In the genomic region with DNA sequence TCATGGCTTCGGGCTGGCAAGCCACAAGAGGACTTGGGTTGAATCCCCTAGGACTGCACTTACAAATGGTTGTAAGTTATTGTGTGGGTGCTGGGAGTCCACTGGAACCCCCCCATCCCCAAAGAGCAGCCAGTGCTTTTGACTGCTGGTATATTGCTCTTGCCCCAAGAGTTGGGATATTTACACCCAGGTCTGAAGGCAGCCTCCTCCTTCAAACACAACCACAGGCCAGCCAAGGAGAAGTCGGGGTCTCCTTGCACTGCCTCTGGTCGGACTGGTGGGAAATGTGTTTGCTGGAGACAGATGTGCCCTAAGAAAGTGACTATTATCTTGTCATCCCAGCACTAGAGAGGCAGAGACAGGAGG, we compare ENCODE assay signal across 10 mouse cellular contexts. TPM values are rescaled to one million over a fixed set of nuclear protein-coding genes. Genes with fewer than 3 reads are reported as not detected.
DNase-seq lines count a peak whose midpoint lies in the region; ATAC-seq and TF ChIP-seq lines count a peak whose summit lies in the region.
"Had no signal": no experiment of that assay in that cellular context is flagged by ENCODE, and none has a peak within 500 bp of the region (broad histone marks: within the 10 kb centered on the region; RNA-seq: fewer than 3 reads in every experiment).

No protein-coding gene starts in this region.

- H3K4me2 ChIP-seq in heart, embryonic 11.5 days, result no peak overlapping the region; the same call in 1 of the 2 replicates
- no peak overlapping the region for H3K4me2 ChIP-seq in midbrain, postnatal 0 days (ENCODE audit: low read depth, low read length, poor library complexity, severe bottlenecking)
- no peak overlapping the region for H3K4me2 ChIP-seq in intestine, postnatal 0 days (replicated peaks; ENCODE audit: low read depth)
- H3K4me2 ChIP-seq in stomach, embryonic 14.5 days (replicated peaks; ENCODE audit: low read depth, low read length), result peak overlapping the region; percentile 77; the same call in 1 of the 2 replicates

- TF ChIP-seq CTCF in midbrain, postnatal 0 days (IDR thresholded peaks at IDR 0.05), result no peak
- TF ChIP-seq CTCF in intestine, postnatal 0 days (IDR thresholded peaks at IDR 0.05; ENCODE audit: low read depth), result no peak

- H3K36me3 ChIP-seq in heart, embryonic 11.5 days (ENCODE audit: control insufficient read depth, insufficient read depth, low read length), result no peaks in the 10 kb centered on the region; the same call in 1 of the 2 replicates
- H3K36me3 ChIP-seq in midbrain, embryonic 10.5 days, result peaks cover 5% of the 10 kb centered on the region
- peaks cover 4% of the 10 kb centered on the region; the same call in 1 of the 2 replicates for H3K36me3 ChIP-seq in midbrain, postnatal 0 days (ENCODE audit: insufficient read depth, low read length)
- H3K36me3 ChIP-seq in intestine, postnatal 0 days (ENCODE audit: control insufficient read depth, insufficient read depth), result peaks cover 4% of the 10 kb centered on the region
- H3K36me3 ChIP-seq in stomach, embryonic 14.5 days (ENCODE audit: control insufficient read depth, insufficient read depth, low read length), result peaks cover 5% of the 10 kb centered on the region

- peak overlapping the region; percentile 99 for H3K27ac ChIP-seq in heart, embryonic 11.5 days (ENCODE audit: low read depth, low read length)
- peak overlapping the region; percentile 88 for H3K27ac ChIP-seq in midbrain, embryonic 10.5 days (replicated peaks)
- H3K27ac ChIP-seq in midbrain, postnatal 0 days (ENCODE audit: low read depth, low read length), result no peak overlapping the region
- H3K27ac ChIP-seq in intestine, postnatal 0 days (ENCODE audit: low read depth, low read length), result peak overlapping the region; percentile 92; the same call in 1 of the 2 replicates
- peak overlapping the region; percentile 96 for H3K27ac ChIP-seq in stomach, embryonic 14.5 days (ENCODE audit: low read length)

- H3K4me1 ChIP-seq in heart, embryonic 11.5 days (ENCODE audit: control insufficient read depth, insufficient read depth, low read length), result peaks cover 87% of the 10 kb centered on the region
- peaks cover 96% of the 10 kb centered on the region for H3K4me1 ChIP-seq in midbrain, embryonic 10.5 days
- H3K4me1 ChIP-seq in midbrain, postnatal 0 days (ENCODE audit: insufficient read depth, low read length), result peaks cover 18% of the 10 kb centered on the region
- H3K4me1 ChIP-seq in intestine, postnatal 0 days (replicated peaks; ENCODE audit: control insufficient read depth, insufficient read depth, low read length), result peaks cover 42% of the 10 kb centered on the region
- peaks cover 77% of the 10 kb centered on the region for H3K4me1 ChIP-seq in stomach, embryonic 14.5 days (ENCODE audit: control insufficient read depth, insufficient read depth, low read length)

- no peaks in the 10 kb centered on the region for H3K9me3 ChIP-seq in heart, embryonic 11.5 days (replicated peaks; ENCODE audit: control insufficient read depth, low read length)
- H3K9me3 ChIP-seq in midbrain, embryonic 10.5 days (replicated peaks), result no peaks in the 10 kb centered on the region
- no peaks in the 10 kb centered on the region for H3K9me3 ChIP-seq in midbrain, postnatal 0 days (ENCODE audit: low read length)
- H3K9me3 ChIP-seq in intestine, postnatal 0 days (ENCODE audit: control insufficient read depth), result no peaks in the 10 kb centered on the region
- no peaks in the 10 kb centered on the region for H3K9me3 ChIP-seq in stomach, embryonic 14.5 days (ENCODE audit: control insufficient read depth, low read depth, low read length)

- no peak for DNase-seq in heart, adult 8-10 months (ENCODE audit: low spot score)
- DNase-seq in midbrain, embryonic 10.5 days (ENCODE audit: low spot score), result no peak
- DNase-seq in midbrain, postnatal 0 days (ENCODE audit: low spot score), result no peak
- no peak for DNase-seq in right cerebral cortex, postnatal 4 days
- no peak for DNase-seq in c-Kit-positive CD71-positive TER-119-positive erythroid progenitor cells, embryonic 14.5 days (ENCODE audit: low spot score)
- DNase-seq: gastrocnemius, postnatal 25 days had no signal

- no peaks in the 10 kb centered on the region for H3K27me3 ChIP-seq in heart, embryonic 11.5 days (ENCODE audit: control insufficient read depth, insufficient read depth, low read length)
- H3K27me3 ChIP-seq in midbrain, embryonic 10.5 days (ENCODE audit: low read depth, poor library complexity, severe bottlenecking), result peaks cover 9% of the 10 kb centered on the region
- no peaks in the 10 kb centered on the region for H3K27me3 ChIP-seq in midbrain, postnatal 0 days (ENCODE audit: insufficient read depth, low read length)
- no peaks in the 10 kb centered on the region for H3K27me3 ChIP-seq in intestine, postnatal 0 days (replicated peaks; ENCODE audit: control insufficient read depth, insufficient read depth, low read length)
- H3K27me3 ChIP-seq in stomach, embryonic 14.5 days (ENCODE audit: control insufficient read depth, insufficient read depth, low read length), result no peaks in the 10 kb centered on the region

- 74% methylated on average over 3 of the region's 3 CpGs for WGBS in heart, embryonic 11.5 days (ENCODE audit: insufficient replicate concordance)
- WGBS in midbrain, embryonic 10.5 days, result 83% methylated on average over 3 of the region's 3 CpGs
- WGBS in midbrain, postnatal 0 days, result 88% methylated on average over 3 of the region's 3 CpGs
- 84% methylated on average over 3 of the region's 3 CpGs for whole genome bisulfite sequencing in intestine, postnatal 0 days
- 69% methylated on average over 3 of the region's 3 CpGs for WGBS in stomach, embryonic 14.5 days

- no peak overlapping the region for H3K9ac ChIP-seq in heart, embryonic 11.5 days (ENCODE audit: low read depth, low read length)
- H3K9ac ChIP-seq in midbrain, postnatal 0 days (replicated peaks; ENCODE audit: low read length, poor library complexity, severe bottlenecking), result no peak overlapping the region
- H3K9ac ChIP-seq in intestine, postnatal 0 days (ENCODE audit: low read depth, low read length), result no peak overlapping the region
- H3K9ac ChIP-seq in stomach, embryonic 14.5 days (replicated peaks; ENCODE audit: low read depth, low read length), result no peak overlapping the region

- no peak for ATAC-seq in heart, embryonic 11.5 days (replicated peaks; ENCODE audit: insufficient number of reproducible peaks, low FRiP score, low TSS enrichment)
- ATAC-seq in midbrain, postnatal 0 days (ENCODE audit: low FRiP score), result no peak
- ATAC-seq in intestine, postnatal 0 days, result no peak
- no peak for ATAC-seq in stomach, embryonic 14.5 days (ENCODE audit: insufficient number of reproducible peaks, insufficient read depth, low FRiP score, low read depth)
- ATAC-seq: CD4-positive, CD25-positive, alpha-beta regulatory T cell, adult 4 months had no signal

- no peak overlapping the region for H3K4me3 ChIP-seq in heart, embryonic 11.5 days (ENCODE audit: low read depth, low read length)
- H3K4me3 ChIP-seq in midbrain, embryonic 10.5 days, result 0 out of 2 replicates have a peak overlapping the region, but pooled peaks have one; percentile 5
- H3K4me3 ChIP-seq in midbrain, postnatal 0 days (ENCODE audit: low read depth, low read length), result no peak overlapping the region
- H3K4me3 ChIP-seq in intestine, postnatal 0 days (ENCODE audit: low read depth, low read length), result no peak overlapping the region
- H3K4me3 ChIP-seq in stomach, embryonic 14.5 days (ENCODE audit: low read depth, low read length), result no peak overlapping the region

RNA-seq across cellular contexts. Expression of a gene that starts 3.6 kb away (rescaled TPM):
- polyA plus RNA-seq in heart, embryonic 11.5 days (2014; fragmentation: Nextera tagmentation; extraction: Ambion mirVana), result 49.1 and 52.7 TPM in 2 replicates
- total RNA-seq in heart, adult 8-10 months (2022), result 10 to 100 TPM; 34.7 to 69.7 (median 51.6) TPM
- polyA plus RNA-seq in midbrain, embryonic 10.5 days (2016; fragmentation: Nextera tagmentation; extraction: Ambion mirVana), result 91.8 and 135 TPM in 2 replicates
- total RNA-seq in midbrain, postnatal 0 days (2014; rRNA removed), result 315 and 337 TPM in 2 replicates
- 760 and 829 TPM in 2 replicates for polyA plus RNA-seq in midbrain, postnatal 0 days (2015; fragmentation: Nextera tagmentation; extraction: Ambion mirVana)
- polyA plus RNA-seq in intestine, postnatal 0 days (2015; fragmentation: Nextera tagmentation; extraction: Ambion mirVana), result 222 and 228 TPM in 2 replicates
- polyA plus RNA-seq in stomach, embryonic 14.5 days (2014; fragmentation: Nextera tagmentation; extraction: Ambion mirVana), result 92.7 and 105 TPM in 2 replicates

RNA-seq across cellular contexts. Expression of a gene that starts 10.5 kb away (rescaled TPM):
- polyA plus RNA-seq in heart, embryonic 11.5 days (2014; fragmentation: Nextera tagmentation; extraction: Ambion mirVana), result 9.6 and 12.4 TPM in 2 replicates
- total RNA-seq in heart, adult 8-10 months (2022), result 1 to 10 TPM; 4.9 to 7.7 (median 5.9) TPM
- 10.6 and 11.2 TPM in 2 replicates for polyA plus RNA-seq in midbrain, embryonic 10.5 days (2016; fragmentation: Nextera tagmentation; extraction: Ambion mirVana)
- 2.3 and 2.8 TPM in 2 replicates for total RNA-seq in midbrain, postnatal 0 days (2014; rRNA removed)
- 4.1 and 5.3 TPM in 2 replicates for polyA plus RNA-seq in midbrain, postnatal 0 days (2015; fragmentation: Nextera tagmentation; extraction: Ambion mirVana)
- 12.7 and 13.9 TPM in 2 replicates for polyA plus RNA-seq in intestine, postnatal 0 days (2015; fragmentation: Nextera tagmentation; extraction: Ambion mirVana)
- 12.5 and 13.9 TPM in 2 replicates for polyA plus RNA-seq in stomach, embryonic 14.5 days (2014; fragmentation: Nextera tagmentation; extraction: Ambion mirVana)

RNA-seq across cellular contexts. Expression of a gene that starts 14.2 kb away (rescaled TPM):
- 29.5 and 31.9 TPM in 2 replicates for polyA plus RNA-seq in heart, embryonic 11.5 days (2014; fragmentation: Nextera tagmentation; extraction: Ambion mirVana)
- 100 to 1,000 TPM in 1 of 4 experiments, 10 to 100 TPM in 3; 83.9 to 111 (median 91.0) TPM for total RNA-seq in heart, adult 8-10 months (2022)
- 17.8 and 19.7 TPM in 2 replicates for polyA plus RNA-seq in midbrain, embryonic 10.5 days (2016; fragmentation: Nextera tagmentation; extraction: Ambion mirVana)
- 114 and 143 TPM in 2 replicates for total RNA-seq in midbrain, postnatal 0 days (2014; rRNA removed)
- polyA plus RNA-seq in midbrain, postnatal 0 days (2015; fragmentation: Nextera tagmentation; extraction: Ambion mirVana), result 16.3 and 17.2 TPM in 2 replicates
- polyA plus RNA-seq in intestine, postnatal 0 days (2015; fragmentation: Nextera tagmentation; extraction: Ambion mirVana), result 18.1 and 19.5 TPM in 2 replicates
- 29.3 and 32.1 TPM in 2 replicates for polyA plus RNA-seq in stomach, embryonic 14.5 days (2014; fragmentation: Nextera tagmentation; extraction: Ambion mirVana)

RNA-seq across cellular contexts. Expression of a gene that starts 17.1 kb away (rescaled TPM):
- 13.9 and 14.8 TPM in 2 replicates for polyA plus RNA-seq in heart, embryonic 11.5 days (2014; fragmentation: Nextera tagmentation; extraction: Ambion mirVana)
- 1 to 10 TPM in 3 of 4 experiments, under 1 TPM in 1; 0.78 to 1.2 (median 1.1) TPM for total RNA-seq in heart, adult 8-10 months (2022)
- 56.6 and 64.5 TPM in 2 replicates for polyA plus RNA-seq in midbrain, embryonic 10.5 days (2016; fragmentation: Nextera tagmentation; extraction: Ambion mirVana)
- total RNA-seq in midbrain, postnatal 0 days (2014; rRNA removed), result 45.1 and 51.1 TPM in 2 replicates
- 52.1 and 58.4 TPM in 2 replicates for polyA plus RNA-seq in midbrain, postnatal 0 days (2015; fragmentation: Nextera tagmentation; extraction: Ambion mirVana)
- 3.5 and 3.8 TPM in 2 replicates for polyA plus RNA-seq in intestine, postnatal 0 days (2015; fragmentation: Nextera tagmentation; extraction: Ambion mirVana)
- polyA plus RNA-seq in stomach, embryonic 14.5 days (2014; fragmentation: Nextera tagmentation; extraction: Ambion mirVana), result 12.2 and 12.5 TPM in 2 replicates

RNA-seq across cellular contexts. Expression of a gene that starts 21.6 kb away (rescaled TPM):
- polyA plus RNA-seq in heart, embryonic 11.5 days (2014; fragmentation: Nextera tagmentation; extraction: Ambion mirVana), result 2.5 and 2.7 TPM in 2 replicates
- total RNA-seq in heart, adult 8-10 months (2022), result 1 to 10 TPM; 3.8 to 6.1 (median 4.6) TPM
- 7.8 and 9.3 TPM in 2 replicates for polyA plus RNA-seq in midbrain, embryonic 10.5 days (2016; fragmentation: Nextera tagmentation; extraction: Ambion mirVana)
- total RNA-seq in midbrain, postnatal 0 days (2014; rRNA removed), result 273 and 276 TPM in 2 replicates
- 120 and 121 TPM in 2 replicates for polyA plus RNA-seq in midbrain, postnatal 0 days (2015; fragmentation: Nextera tagmentation; extraction: Ambion mirVana)
- 2.1 and 2.7 TPM in 2 replicates for polyA plus RNA-seq in intestine, postnatal 0 days (2015; fragmentation: Nextera tagmentation; extraction: Ambion mirVana)
- 7.5 and 10.1 TPM in 2 replicates for polyA plus RNA-seq in stomach, embryonic 14.5 days (2014; fragmentation: Nextera tagmentation; extraction: Ambion mirVana)
